Mouse (Mus musculus) midbrain, embryonic 11.5 days (tissue): ENCODE data around the gene Bcar1. TPM values are rescaled to one million over a fixed set of nuclear protein-coding genes. Genes with fewer than 3 reads are reported as not detected.

ENCODE experiments used
- ATAC-seq: fragments of 200-750 bp; cut with Nextera tagmentation; 2 replicates; pipeline ENCODE4 v1.8.0; 2017; ENCODE audit warnings: moderate TSS enrichment, moderate library complexity; ENCODE audit not compliant: low FRiP score
- DNase-seq: peaks from one replicate; pipeline ENCODE4 v3.0.0; 2015; ENCODE audit warnings: low spot score; ENCODE audit errors: missing footprints
- H3K27ac ChIP-seq: fragments of 300-500 bp; sonication (generic); 2 replicates; pipeline ENCODE4 v1.5.1; 2014; ENCODE audit warnings: low read depth, low read length
- H3K27me3 ChIP-seq: fragments of 300-500 bp; sonication (generic); 2 replicates; pipeline ENCODE4 v1.6.1; 2014; ENCODE audit warnings: mild to moderate bottlenecking, low read length, moderate library complexity, mixed read lengths; ENCODE audit not compliant: control insufficient read depth, insufficient read depth
- H3K36me3 ChIP-seq: fragments of 300-500 bp; sonication (generic); 2 replicates; pipeline ENCODE4 v1.6.1; 2014; ENCODE audit warnings: mild to moderate bottlenecking, low read length, moderate library complexity, mixed read lengths; ENCODE audit not compliant: control insufficient read depth, insufficient read depth
- H3K4me1 ChIP-seq: fragments of 300-500 bp; sonication (generic); 2 replicates; pipeline ENCODE4 v1.6.1; 2014; ENCODE audit warnings: low read length; ENCODE audit not compliant: control insufficient read depth, insufficient read depth
- H3K4me2 ChIP-seq: fragments of 300-500 bp; sonication (generic); 2 replicates; pipeline ENCODE4 v1.6.1; 2014; ENCODE audit warnings: mild to moderate bottlenecking, moderate library complexity
- H3K4me3 ChIP-seq: fragments of 300-500 bp; sonication (generic); 2 replicates; pipeline ENCODE4 v1.5.1; 2014; ENCODE audit warnings: low read depth, low read length
- H3K9ac ChIP-seq: fragments of 300-500 bp; sonication (generic); 2 replicates; pipeline ENCODE4 v1.6.1; 2014; ENCODE audit warnings: low read length
- H3K9me3 ChIP-seq: fragments of 300-500 bp; sonication (generic); 2 replicates; pipeline ENCODE4 v1.6.1; 2016; ENCODE audit warnings: low read length; ENCODE audit not compliant: control insufficient read depth
- WGBS: fragments of 180-500 bp; shearing (Covaris S2); extraction: QIAGEN DNeasy Blood & Tissue Kit; methylation state at CpG from one replicate; pipeline ENCODE4 v1.1.7; 2014; 5-methylcytosine and 5-hydroxymethylcytosine counted together
- polyA plus RNA-seq: library from polyadenylated mRNA; unstranded; fragments of >200 nt; fragmentation: Nextera tagmentation; extraction: Ambion mirVana; gene quantifications from 2 replicates; pipeline ENCODE4 v1.2.1, GENCODE M21; 2014

Gene Bcar1
- polyA plus RNA-seq, 1 experiment from 2014 or later = 42.1 TPM

GRCm38 (mm10) chr8:111745086-111745485, 1.5 kb upstream of the Bcar1 start:
- Histone ChIP-seq H3K27me3 (no peaks in the 10 kb centered on the region), H3K4me1 (peaks cover 44% of the 10 kb centered on the region), H3K4me2 (no peak overlapping the region; the same call in 1 of the 2 replicates), H3K4me3 (no peak overlapping the region), H3K9ac (no peak overlapping the region), H3K9me3 (no peaks in the 10 kb centered on the region), H3K27ac (no peak overlapping the region), H3K36me3 (no peaks in the 10 kb centered on the region)
- DNase-seq (no peak), ATAC-seq (no peak)
- WGBS = 70% methylated on average over 5 of the region's 5 CpGs

- peaks cover 56% of the 10 kb centered on the region for H3K4me1 ChIP-seq
- WGBS = 2% methylated on average over 34 of the region's 44 CpGs
- H3K9me3 ChIP-seq = no peaks in the 10 kb centered on the region
- H3K9ac ChIP-seq = peak overlapping the region; percentile 86
- peak overlapping the region; percentile 77 for H3K4me3 ChIP-seq
- DNase-seq = peak; percentile 94
- ATAC-seq = peak; percentile 63
- H3K4me2 ChIP-seq = peak overlapping the region; percentile 56
- no peaks in the 10 kb centered on the region for H3K27me3 ChIP-seq
- H3K27ac ChIP-seq = peak overlapping the region; percentile 55
- H3K36me3 ChIP-seq = no peaks in the 10 kb centered on the region
These were observed 363 bp downstream of the Bcar1 start for GRCm38 (mm10) chr8:111743101-111743791.

GRCm38 (mm10) chr8:111742261-111743037, 1.2 kb downstream of the Bcar1 start:
- H3K9ac ChIP-seq = peak overlapping the region; percentile 86
- H3K9me3 ChIP-seq = no peaks in the 10 kb centered on the region
- WGBS = 31% methylated on average over 11 of the region's 11 CpGs
- DNase-seq = peak; percentile 85
- no peak for ATAC-seq
- no peaks in the 10 kb centered on the region for H3K36me3 ChIP-seq
- H3K4me3 ChIP-seq = peak overlapping the region; percentile 77
- no peak overlapping the region; the same call in 1 of the 2 replicates for H3K27ac ChIP-seq
- peak overlapping the region; percentile 56 for H3K4me2 ChIP-seq
- H3K27me3 ChIP-seq = no peaks in the 10 kb centered on the region
- H3K4me1 ChIP-seq = peaks cover 56% of the 10 kb centered on the region

GRCm38 (mm10) chr8:111741556-111741955, 2.1 kb downstream of the Bcar1 start:
- 84% methylated on average over 6 of the region's 6 CpGs for WGBS
- Histone ChIP-seq H3K4me2 (peak overlapping the region; percentile 56), H3K27me3 (no peaks in the 10 kb centered on the region), H3K4me1 (peaks cover 64% of the 10 kb centered on the region), H3K36me3 (no peaks in the 10 kb centered on the region), H3K9ac (peak overlapping the region; percentile 86; the same call in 1 of the 2 replicates), H3K9me3 (no peaks in the 10 kb centered on the region), H3K4me3 (no peak overlapping the region), H3K27ac (no peak overlapping the region)
- DNase-seq = no peak
- ATAC-seq = no peak

- H3K36me3 ChIP-seq = no peaks in the 10 kb centered on the region
- 84% methylated on average over 8 of the region's 8 CpGs for WGBS
- peaks cover 67% of the 10 kb centered on the region for H3K4me1 ChIP-seq
- H3K4me3 ChIP-seq = no peak overlapping the region
- H3K27ac ChIP-seq = no peak overlapping the region
- H3K27me3 ChIP-seq = no peaks in the 10 kb centered on the region
- H3K9ac ChIP-seq = no peak overlapping the region; the same call in none of the 2 replicates
- H3K4me2 ChIP-seq = no peak overlapping the region
- H3K9me3 ChIP-seq = no peaks in the 10 kb centered on the region
- ATAC-seq = no peak
- DNase-seq = no peak
These were observed 2.6 kb downstream of the Bcar1 start for GRCm38 (mm10) chr8:111740994-111741393.

GRCm38 (mm10) chr8:111740301-111740711, 3.3 kb downstream of the Bcar1 start:
- Histone ChIP-seq H3K27ac (no peak overlapping the region), H3K27me3 (no peaks in the 10 kb centered on the region), H3K9ac (peak overlapping the region; percentile 10; the same call in 1 of the 2 replicates), H3K9me3 (no peaks in the 10 kb centered on the region), H3K4me1 (peaks cover 68% of the 10 kb centered on the region), H3K4me2 (0 out of 2 replicates have a peak overlapping the region, but pooled peaks have one; percentile 11), H3K4me3 (no peak overlapping the region), H3K36me3 (no peaks in the 10 kb centered on the region)
- WGBS = 76% methylated on average over 7 of the region's 7 CpGs
- ATAC-seq (no peak), DNase-seq (no peak)

- 44% methylated on average over 7 of the region's 7 CpGs for WGBS
- ATAC-seq = no peak
- no peak for DNase-seq
- H3K9ac ChIP-seq = peak overlapping the region; percentile 29; the same call in 1 of the 2 replicates
- H3K27me3 ChIP-seq = no peaks in the 10 kb centered on the region
- H3K4me2 ChIP-seq = no peak overlapping the region
- H3K4me1 ChIP-seq = peaks cover 74% of the 10 kb centered on the region
- no peaks in the 10 kb centered on the region for H3K9me3 ChIP-seq
- H3K27ac ChIP-seq = no peak overlapping the region
- no peaks in the 10 kb centered on the region for H3K36me3 ChIP-seq
- no peak overlapping the region for H3K4me3 ChIP-seq
These were observed 4.0 kb downstream of the Bcar1 start for GRCm38 (mm10) chr8:111739604-111740003.

- 0 out of 2 replicates have a peak overlapping the region, but pooled peaks have one; percentile 9 for H3K9ac ChIP-seq
- no peaks in the 10 kb centered on the region for H3K27me3 ChIP-seq
- no peak overlapping the region for H3K27ac ChIP-seq
- peaks cover 74% of the 10 kb centered on the region for H3K4me1 ChIP-seq
- H3K4me2 ChIP-seq = no peak overlapping the region
- H3K36me3 ChIP-seq = no peaks in the 10 kb centered on the region
- ATAC-seq (no peak), DNase-seq (no peak)
- H3K4me3 ChIP-seq = no peak overlapping the region
- 82% methylated on average over 6 of the region's 6 CpGs for WGBS
- H3K9me3 ChIP-seq = no peaks in the 10 kb centered on the region
These were observed 4.7 kb downstream of the Bcar1 start for GRCm38 (mm10) chr8:111738867-111739266.

GRCm38 (mm10) chr8:111736321-111736720, 7.3 kb downstream of the Bcar1 start:
- ATAC-seq = peak; percentile 15; the same call in 1 of the 2 replicates
- Histone ChIP-seq H3K27ac (peak overlapping the region; percentile 10; the same call in 1 of the 2 replicates), H3K27me3 (no peaks in the 10 kb centered on the region), H3K36me3 (no peaks in the 10 kb centered on the region), H3K9me3 (no peaks in the 10 kb centered on the region), H3K4me1 (peaks cover 78% of the 10 kb centered on the region), H3K4me3 (no peak overlapping the region), H3K4me2 (no peak overlapping the region), H3K9ac (no peak overlapping the region; the same call in 1 of the 2 replicates)
- WGBS = 55% methylated on average over 7 of the region's 7 CpGs
- DNase-seq = no peak
